Mouse (Mus musculus): Measurements from ENCODE around the gene Mgmt. TPM values are rescaled to one million over a fixed set of nuclear protein-coding genes. Genes with fewer than 3 reads are reported as not detected.

Gene Mgmt
- polyA plus RNA-seq, 1 experiment from 2014 or later: 3.5 TPM

GRCm38 (mm10) chr7:137154623-137155022 is 260.2 kb downstream of the Mgmt start:
- H3K27me3 ChIP-seq: no peaks in the 10 kb centered on the region
- no peak overlapping the region for H3K9ac ChIP-seq
- H3K9me3 ChIP-seq (replicated peaks): no peaks in the 10 kb centered on the region
- H3K4me2 ChIP-seq (replicated peaks): no peak overlapping the region
- WGBS: 77% methylated on average over 2 of the region's 2 CpGs
- H3K36me3 ChIP-seq: no peaks in the 10 kb centered on the region
- no peak for ATAC-seq (ENCODE audit: low FRiP score)
- H3K4me1 ChIP-seq: peaks cover 1% of the 10 kb centered on the region
- H3K4me3 ChIP-seq: no peak overlapping the region
- no peak overlapping the region for H3K27ac ChIP-seq

- ATAC-seq (ENCODE audit: low FRiP score): no peak
Observed at GRCm38 (mm10) chr7:137159086-137159485, 264.7 kb downstream of the Mgmt start.

GRCm38 (mm10) chr7:137172278-137172677 is 277.9 kb downstream of the Mgmt start:
- no peak overlapping the region for H3K4me3 ChIP-seq
- 33% methylated on average over 9 of the region's 9 CpGs for whole genome bisulfite sequencing
- no peak overlapping the region for H3K27ac ChIP-seq

More at GRCm38 (mm10) chr7:137159086-137159485, 264.7 kb downstream of the Mgmt start:
- Histone ChIP-seq H3K27me3 (no peaks in the 10 kb centered on the region), H3K27ac (no peak overlapping the region), H3K9me3 (replicated peaks) (no peaks in the 10 kb centered on the region), H3K36me3 (no peaks in the 10 kb centered on the region), H3K4me1 (no peaks in the 10 kb centered on the region), H3K4me2 (replicated peaks) (no peak overlapping the region), H3K9ac (no peak overlapping the region), H3K4me3 (no peak overlapping the region)

More at GRCm38 (mm10) chr7:137172278-137172677, 277.9 kb downstream of the Mgmt start:
- Histone ChIP-seq H3K4me1 (peaks cover 4% of the 10 kb centered on the region), H3K27me3 (no peaks in the 10 kb centered on the region; the same call in 1 of the 2 replicates), H3K4me2 (replicated peaks) (no peak overlapping the region), H3K9me3 (replicated peaks) (peaks cover 2% of the 10 kb centered on the region; the same call in 1 of the 2 replicates), H3K36me3 (no peaks in the 10 kb centered on the region), H3K9ac (no peak overlapping the region)
- no peak for ATAC-seq (ENCODE audit: low FRiP score)
